Mouse (Mus musculus) MEL-GATA-1-ER (cell line): Measurements from ENCODE around the gene Clec16a.

Source experiments
- DNase-seq: peaks from one replicate; pipeline ENCODE4 v3.0.0-alpha.2; 2012; ENCODE audit warnings: low read depth; ENCODE audit errors: extremely low read depth

Gene Clec16a

DNA sequence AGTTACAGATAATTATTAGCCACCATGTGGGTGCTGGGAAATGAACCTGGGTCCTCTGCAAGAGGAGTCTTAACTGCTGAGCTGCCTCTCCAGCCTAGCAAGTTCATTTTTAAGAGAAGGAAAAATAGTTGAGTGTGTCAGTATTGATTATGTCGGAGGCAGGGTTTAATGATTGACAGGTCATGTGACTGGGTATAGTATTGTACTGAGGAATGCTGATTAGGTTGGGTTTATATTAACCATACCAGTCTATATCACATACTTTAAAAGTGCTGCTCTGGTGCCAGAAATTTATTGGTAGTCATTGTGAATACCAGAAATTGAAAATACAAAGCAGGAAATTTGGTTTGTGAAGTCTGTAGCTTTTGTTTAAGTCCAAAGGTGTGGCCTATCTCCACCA is 130.5 kb downstream of the Clec16a start:
- no peak for DNase-seq

DNA sequence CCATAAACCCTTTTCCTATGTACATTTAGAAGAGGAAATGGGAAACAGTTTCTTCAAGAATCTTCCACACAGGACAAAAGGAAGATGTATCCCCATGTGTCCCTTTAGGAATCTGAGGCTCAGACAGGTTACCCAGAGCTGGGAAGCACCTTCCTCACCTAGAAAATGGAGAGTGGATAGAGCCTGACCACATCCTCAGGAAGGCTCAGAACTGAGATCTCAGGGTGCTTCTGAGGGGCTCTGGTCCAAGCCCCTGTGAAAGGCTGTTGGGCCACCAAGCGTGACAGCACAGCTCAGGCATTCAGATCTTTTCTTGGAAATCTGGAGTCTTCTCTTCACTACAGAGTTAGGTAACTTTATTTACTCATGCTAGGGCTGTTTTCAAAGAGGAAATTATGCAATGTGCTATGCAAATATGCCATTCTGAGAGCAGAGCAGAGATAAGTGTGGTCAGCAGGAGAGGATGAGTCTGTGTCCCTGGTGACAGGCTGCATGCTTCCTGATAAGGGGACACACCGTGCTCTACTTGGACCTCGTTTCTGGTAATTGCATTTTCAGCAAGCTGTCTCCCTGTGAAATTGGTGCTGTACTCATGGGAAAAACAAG is 131.4 kb downstream of the Clec16a start:
- DNase-seq = peak; percentile 80

GRCm38 (mm10) chr16:10682521-10682920 is 137.4 kb downstream of the Clec16a start:
- no peak for DNase-seq

DNA sequence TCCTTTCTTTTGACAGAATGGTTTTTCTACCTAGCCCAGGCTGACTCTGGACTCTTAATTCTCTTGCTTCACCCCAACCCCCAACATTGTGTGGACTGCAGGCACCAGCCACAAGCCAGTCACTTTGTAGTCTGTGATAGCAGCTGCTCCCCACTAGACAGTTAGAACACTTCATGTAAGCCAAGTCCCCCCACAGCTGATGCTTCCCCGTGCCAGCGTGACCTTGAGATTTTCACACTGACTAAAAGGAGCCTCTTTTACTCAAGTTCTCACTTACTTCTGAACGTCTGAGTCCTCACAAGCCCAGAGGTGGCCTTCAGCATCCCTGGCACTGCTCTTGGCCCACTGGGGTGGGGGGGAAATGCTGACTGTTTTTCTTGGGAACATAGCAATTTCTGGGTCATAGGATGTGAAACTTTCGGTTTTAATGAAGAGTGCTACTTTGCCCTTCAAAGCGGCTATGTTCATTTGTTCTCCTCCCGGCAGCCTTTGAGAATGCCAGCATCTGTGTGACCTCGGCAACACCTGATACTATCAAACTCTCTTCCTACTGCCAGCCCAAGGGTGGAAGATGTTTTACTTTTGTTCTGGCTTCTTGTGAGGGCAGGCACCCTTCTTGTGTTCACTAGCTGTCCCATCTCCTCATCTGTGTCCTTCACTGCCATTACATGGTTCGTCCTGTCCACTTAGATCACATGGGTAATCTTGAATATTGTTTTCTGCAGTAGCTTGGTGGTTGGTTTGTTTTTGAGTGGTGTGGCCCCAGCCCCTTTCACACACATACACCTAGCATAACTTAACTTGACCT is 138.3 kb downstream of the Clec16a start:
- DNase-seq = no peak

- peak; percentile 91 for DNase-seq
Measured at GRCm38 (mm10) chr16:10689748-10690318, 144.7 kb downstream of the Clec16a start.

DNA sequence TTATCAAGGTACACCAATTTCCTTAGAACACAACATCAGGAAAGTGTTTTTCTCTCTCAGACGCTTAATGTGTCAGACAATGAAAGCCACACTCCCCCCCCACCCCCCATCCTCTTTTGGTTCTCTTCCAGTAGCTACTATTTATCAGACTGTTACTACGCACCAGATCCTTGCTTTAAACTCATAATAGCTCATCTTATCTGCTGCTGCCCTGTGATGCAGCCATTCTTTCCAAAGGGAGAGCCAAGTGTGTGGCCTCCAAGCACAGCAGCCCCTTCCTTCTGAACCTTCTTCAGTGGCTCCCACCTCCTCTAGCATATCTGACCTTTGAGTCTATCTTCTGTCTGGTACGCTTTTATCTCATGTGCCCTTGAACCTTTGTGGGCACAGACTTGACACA is 145.3 kb downstream of the Clec16a start:
- peak; percentile 47 for DNase-seq

DNA sequence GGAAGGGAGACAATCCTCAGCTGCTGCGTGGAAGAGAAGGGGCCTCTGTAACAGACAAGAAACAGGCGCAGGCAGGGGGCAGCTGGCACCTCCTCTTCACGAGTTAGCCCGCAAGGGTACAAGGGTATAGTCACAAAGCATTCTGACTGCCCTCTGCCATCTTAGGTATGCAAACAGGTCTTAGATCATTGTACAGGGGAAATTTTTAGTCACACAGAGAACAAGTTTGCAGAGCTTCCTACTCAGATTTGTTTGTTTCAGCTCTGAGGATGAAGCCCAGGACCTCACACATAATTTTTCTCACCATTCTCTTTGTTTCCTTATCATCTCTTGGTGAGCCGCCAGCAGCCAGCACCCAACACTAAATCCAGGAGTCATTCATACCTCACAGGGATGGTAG is 146.6 kb downstream of the Clec16a start:
- DNase-seq = no peak

DNA sequence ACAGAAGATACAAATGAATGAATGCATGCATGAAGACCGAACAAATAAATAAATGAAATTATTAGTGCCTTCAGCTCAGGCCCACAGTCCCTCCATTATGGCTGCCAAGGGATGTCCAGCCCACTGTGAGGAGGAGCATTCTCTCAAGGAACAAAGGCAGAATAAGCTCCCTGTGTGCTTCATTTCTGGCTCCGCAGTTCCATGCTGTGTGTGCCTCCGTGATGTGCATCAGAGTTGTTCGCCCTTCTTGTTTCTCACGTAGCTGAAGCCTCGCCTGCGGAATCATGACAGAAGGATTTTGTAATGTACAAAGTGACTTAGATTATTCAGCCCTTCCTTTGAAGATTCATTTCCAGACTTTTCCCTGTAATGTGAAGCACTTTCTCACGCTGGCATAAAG is 147.7 kb downstream of the Clec16a start:
- DNase-seq = no peak

DNA sequence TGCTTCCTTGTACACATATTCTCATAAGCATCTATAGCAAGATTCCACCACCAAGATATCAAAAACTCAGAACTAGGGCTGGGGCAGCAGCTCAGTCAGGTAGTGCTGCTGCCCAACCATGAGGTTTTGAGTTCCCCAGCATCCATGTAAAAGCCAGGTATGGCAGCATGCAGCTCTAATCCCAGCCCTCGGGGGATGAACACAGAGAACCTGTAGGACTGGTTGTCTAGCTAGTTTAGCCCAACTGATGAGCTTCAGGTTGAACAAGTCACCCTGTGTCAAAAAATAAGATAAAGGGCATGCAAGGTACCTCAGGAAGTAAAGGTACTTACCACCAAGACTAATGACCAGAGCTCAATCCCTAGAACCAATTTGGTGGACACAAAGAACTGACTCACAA is 148.3 kb downstream of the Clec16a start:
- no peak for DNase-seq

DNA sequence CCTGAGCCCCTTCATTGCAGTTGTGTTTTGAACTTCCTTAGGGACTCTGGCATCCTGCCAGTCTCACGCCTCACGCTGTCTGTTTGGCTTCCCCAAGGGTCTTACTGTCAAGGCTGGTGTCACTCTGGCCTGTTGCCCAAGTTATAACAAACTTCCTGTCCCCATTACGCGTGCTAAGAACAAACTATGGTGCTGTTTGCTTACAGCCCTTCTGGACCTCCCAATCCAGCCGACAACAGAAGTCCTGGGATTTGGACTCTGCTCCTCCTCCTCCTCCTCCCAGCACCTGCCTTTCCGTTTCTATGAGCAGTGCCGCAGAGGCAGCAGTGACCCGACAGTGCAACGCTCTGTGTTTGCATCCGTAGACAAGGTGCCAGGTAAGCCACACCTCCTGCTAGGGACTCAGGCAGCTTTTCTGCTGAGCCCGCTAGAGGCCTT is 149.3 kb downstream of the Clec16a start:
- peak; percentile 14 for DNase-seq

- DNase-seq = no peak
Measured at GRCm38 (mm10) chr16:10697861-10698659, 152.9 kb downstream of the Clec16a start.

DNA sequence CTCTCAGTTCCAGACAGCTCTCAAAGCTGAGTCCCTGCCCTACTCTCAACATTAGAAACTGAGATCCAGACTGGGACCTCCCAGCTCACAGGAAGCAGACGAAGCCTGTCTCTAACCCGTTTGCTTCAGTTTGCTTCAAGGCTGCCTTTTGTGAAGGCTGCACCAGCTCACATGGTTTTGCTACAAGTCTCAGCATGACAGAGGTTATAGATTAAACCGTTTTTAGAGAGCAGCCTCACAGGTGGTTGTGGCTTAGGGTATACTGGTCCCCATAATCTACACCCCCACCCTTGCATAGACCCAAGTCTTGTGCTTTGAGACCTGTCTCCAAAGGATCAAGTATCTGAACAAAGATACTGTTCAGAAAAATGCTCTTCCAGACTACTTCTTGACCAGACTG is 154.2 kb downstream of the Clec16a start:
- DNase-seq = no peak

DNA sequence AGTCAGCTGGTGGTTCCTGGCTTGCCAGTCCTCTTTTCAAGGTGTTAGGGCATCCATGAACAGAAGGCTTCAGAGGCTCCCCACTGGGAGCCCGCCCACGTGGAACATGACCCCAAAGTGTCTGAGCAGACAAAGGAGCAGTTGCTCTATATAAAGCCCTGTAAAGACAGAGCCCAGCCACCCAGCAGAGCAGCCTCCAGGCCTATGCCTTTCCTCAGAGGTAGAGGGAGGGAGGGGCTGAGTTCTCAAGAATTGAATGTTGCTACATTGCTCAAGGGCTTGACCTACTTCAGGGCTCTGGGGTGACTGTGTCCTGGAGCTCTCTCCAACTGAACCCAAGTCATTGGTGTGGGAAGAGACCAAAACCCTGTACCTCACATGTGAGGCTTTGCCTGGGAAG is 155.0 kb downstream of the Clec16a start:
- DNase-seq = no peak

DNA sequence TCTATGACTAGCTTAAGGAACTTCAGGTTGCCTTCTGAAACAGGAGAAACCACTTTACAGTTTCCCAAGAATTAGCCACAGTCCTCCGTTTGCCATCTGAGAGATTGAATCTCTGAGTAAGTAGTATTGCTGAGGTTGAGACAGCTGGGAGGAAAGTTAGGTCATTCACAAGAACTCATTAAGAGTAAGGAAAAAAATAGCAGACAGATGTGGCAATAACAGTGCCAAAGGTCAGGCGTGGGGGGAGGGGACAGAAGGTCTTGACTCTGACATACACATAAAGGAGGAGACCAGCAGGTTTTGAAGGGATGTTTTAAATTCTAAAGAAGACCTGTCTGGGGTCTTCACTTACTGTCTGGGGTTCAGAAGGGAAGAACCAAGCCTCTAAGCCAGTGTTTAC is 157.3 kb downstream of the Clec16a start:
- DNase-seq = no peak

GRCm38 (mm10) chr16:10703932-10704331 is 158.8 kb downstream of the Clec16a start:
- DNase-seq = no peak

GRCm38 (mm10) chr16:10705396-10705795 is 160.3 kb downstream of the Clec16a start:
- DNase-seq = no peak

DNA sequence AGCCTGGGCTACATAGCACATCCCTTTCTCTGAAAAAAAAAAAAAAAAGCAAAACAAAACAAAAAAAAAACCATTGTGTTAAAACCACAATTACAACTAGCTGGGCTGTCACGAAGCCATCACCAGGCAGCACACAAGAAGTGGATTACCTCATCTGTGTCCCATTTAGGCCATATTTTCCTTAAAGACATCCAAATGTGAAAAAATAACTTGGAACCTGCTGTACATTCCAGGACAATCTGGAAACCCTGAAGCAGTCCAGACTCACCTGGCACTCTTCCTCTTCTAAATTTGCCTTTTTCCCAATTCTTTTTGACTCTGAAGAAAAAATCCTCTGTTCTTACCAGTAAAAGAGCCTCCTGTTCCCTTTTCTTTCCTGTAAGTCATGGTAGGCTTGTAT is 166.4 kb downstream of the Clec16a start:
- DNase-seq = no peak

GRCm38 (mm10) chr16:10713041-10713440 is 167.9 kb downstream of the Clec16a start:
- DNase-seq = no peak

- DNase-seq = no peak
Measured at GRCm38 (mm10) chr16:10713441-10714239, 168.5 kb downstream of the Clec16a start.

DNA sequence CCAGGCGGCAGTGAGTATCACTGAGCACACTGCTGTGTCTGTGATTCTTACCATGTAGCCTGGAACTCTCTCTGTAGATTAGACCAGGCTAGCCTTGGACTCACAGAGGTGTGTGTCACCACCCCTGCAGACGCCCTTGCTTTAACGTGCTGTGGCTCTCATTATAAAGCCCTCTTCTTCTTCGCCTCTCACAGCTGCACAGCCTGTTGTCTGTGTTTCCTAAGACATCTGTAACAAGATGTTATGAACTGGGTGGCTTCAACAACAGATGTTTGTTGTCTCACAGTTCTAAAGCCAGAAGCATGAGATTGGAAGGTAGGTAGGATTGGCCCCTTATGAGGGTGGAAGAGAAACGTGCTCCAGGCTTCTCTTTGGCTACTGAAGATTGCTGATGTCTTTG is 170.1 kb downstream of the Clec16a start:
- no peak for DNase-seq

DNA sequence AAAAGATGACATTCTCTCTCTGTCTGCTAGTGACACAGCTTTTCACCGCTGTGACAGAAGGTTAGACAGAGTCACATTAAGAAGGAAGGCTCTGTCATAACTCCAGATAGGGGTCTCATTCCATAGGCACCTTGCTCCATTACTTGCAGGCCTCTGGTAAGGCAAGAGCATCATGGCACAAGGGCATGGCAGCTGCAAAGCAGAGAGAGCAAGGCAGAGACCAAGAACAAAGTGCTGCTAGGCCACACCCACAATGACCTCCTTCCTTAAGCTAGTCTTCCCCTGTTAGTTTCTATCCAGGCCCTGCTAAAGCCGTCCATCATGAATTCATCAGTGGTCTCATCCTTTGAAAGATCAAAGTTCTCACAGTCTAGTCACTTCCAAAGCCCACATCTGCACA is 170.5 kb downstream of the Clec16a start:
- DNase-seq = no peak
